Mouse (Mus musculus): ENCODE data around the gene Osbpl7. TPM values are rescaled to one million over a fixed set of nuclear protein-coding genes. Genes with fewer than 3 reads are reported as not detected.

The Osbpl7 gene
- polyA plus RNA-seq, 1 experiment from 2014 or later, result 7.9 TPM

DNA sequence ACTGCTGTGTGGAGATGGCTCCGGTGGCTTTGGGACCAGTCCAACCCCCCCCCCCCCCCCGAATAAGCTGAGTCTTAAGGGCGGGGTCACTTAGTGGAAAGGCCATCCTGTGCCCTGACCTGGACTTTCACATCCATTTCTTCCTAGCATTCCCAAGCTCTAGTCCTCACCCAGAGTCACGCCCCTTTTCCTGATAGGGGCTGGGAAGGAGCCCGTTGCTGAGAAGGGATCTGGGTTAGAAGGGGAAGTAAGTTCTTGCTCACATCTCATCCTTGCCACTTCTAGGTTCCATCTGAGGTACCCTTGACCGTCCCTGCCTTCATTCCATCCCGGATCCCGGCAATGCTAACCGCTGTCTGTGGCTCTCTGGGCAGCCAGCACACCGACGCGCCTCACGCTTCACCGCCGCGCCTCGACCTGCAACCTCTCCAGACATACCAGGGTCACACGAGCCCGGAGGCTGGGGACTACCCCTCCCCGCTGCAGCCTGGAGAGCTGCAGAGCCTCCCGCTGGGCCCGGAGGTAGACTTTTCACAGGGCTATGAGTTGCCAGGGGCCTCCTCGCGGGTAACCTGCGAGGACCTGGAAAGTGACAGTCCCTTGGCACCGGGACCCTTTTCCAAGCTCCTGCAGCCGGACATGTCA lies 29.2 kb upstream of the Osbpl7 start:
- under 1% methylated on average over 26 of the region's 27 CpGs for WGBS
- no peak for ATAC-seq (ENCODE audit: low FRiP score)

DNA sequence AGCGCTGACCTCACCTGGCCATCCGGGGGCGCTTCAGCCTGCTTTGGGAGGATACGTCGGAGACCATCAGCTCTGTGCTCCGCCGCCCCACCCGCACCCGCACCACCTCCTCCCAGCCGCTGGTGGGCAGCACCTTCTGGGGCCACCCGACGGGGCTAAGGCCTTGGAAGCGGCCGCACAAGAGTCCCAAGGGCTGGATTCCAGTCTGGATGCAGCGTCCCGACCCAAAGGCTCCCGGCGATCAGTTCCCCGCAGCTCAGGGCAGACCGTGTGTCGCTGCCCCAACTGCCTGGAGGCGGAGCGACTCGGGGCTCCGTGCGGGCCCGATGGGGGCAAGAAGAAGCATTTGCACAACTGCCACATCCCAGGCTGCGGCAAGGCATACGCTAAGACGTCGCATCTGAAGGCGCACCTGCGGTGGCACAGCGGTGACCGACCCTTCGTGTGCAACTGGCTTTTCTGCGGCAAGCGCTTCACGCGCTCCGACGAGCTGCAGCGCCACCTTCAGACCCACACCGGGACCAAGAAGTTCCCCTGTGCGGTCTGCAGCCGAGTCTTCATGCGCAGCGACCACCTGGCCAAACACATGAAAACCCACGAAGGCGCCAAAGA lies 28.4 kb upstream of the Osbpl7 start:
- WGBS, result 0% methylated on average over 49 of the region's 50 CpGs
- H3K4me2 ChIP-seq (replicated peaks), result peak overlapping the region; percentile 73

More for the DNA sequence above, 29.2 kb upstream of the Osbpl7 start:
- no peak overlapping the region for H3K9ac ChIP-seq
- no peaks in the 10 kb centered on the region for H3K9me3 ChIP-seq (ENCODE audit: control insufficient read depth, low read length)
- H3K27ac ChIP-seq, result no peak overlapping the region
- peak overlapping the region; percentile 73 for H3K4me2 ChIP-seq (replicated peaks)
- H3K4me3 ChIP-seq (replicated peaks; ENCODE audit: low read length), result peak overlapping the region; percentile 46; the same call in 1 of the 2 replicates
- DNase-seq (ENCODE audit: low spot score), result no peak
- peaks cover 92% of the 10 kb centered on the region for H3K27me3 ChIP-seq (ENCODE audit: control insufficient read depth, insufficient read depth, low read length)
- no peaks in the 10 kb centered on the region for H3K36me3 ChIP-seq (replicated peaks; ENCODE audit: control insufficient read depth, insufficient read depth)
- peaks cover 12% of the 10 kb centered on the region; the same call in 1 of the 2 replicates for H3K4me1 ChIP-seq (replicated peaks; ENCODE audit: control insufficient read depth, insufficient read depth, low read length)

DNA sequence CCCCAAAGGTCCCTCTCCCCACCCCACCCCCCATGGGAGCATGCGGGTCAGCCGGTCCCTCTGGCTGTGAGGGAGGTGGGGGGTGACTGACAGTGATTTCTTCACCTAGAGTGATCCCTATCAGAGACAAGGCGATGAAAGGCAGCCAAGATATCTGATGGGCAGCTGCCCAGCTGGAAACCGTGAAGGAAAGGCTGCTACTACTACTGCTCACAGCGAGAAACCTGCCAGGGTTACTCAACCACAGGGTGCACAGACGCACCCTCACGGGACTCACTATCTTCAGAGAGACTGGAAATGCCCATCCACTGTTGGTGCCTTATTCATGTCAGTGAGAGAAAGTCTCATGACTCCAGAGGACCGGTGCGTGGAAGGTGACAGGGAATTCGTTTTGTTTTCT lies 25.5 kb upstream of the Osbpl7 start:
- DNase-seq (ENCODE audit: low spot score), result no peak
- WGBS, result 22% methylated on average over 10 of the region's 10 CpGs
- peaks cover 57% of the 10 kb centered on the region for H3K27me3 ChIP-seq (ENCODE audit: control insufficient read depth, insufficient read depth, low read length)

More for the DNA sequence above, 28.4 kb upstream of the Osbpl7 start:
- peak; percentile 68 for DNase-seq (ENCODE audit: low spot score)
- H3K4me1 ChIP-seq (replicated peaks; ENCODE audit: control insufficient read depth, insufficient read depth, low read length), result peaks cover 12% of the 10 kb centered on the region; the same call in 1 of the 2 replicates
- no peaks in the 10 kb centered on the region for H3K36me3 ChIP-seq (replicated peaks; ENCODE audit: control insufficient read depth, insufficient read depth)
- peak overlapping the region; percentile 64 for H3K9ac ChIP-seq
- no peaks in the 10 kb centered on the region for H3K9me3 ChIP-seq (ENCODE audit: control insufficient read depth, low read length)
- peak overlapping the region; percentile 46 for H3K4me3 ChIP-seq (replicated peaks; ENCODE audit: low read length)
- peaks cover 85% of the 10 kb centered on the region for H3K27me3 ChIP-seq (ENCODE audit: control insufficient read depth, insufficient read depth, low read length)
- peak; percentile 25; the same call in 1 of the 2 replicates for ATAC-seq (ENCODE audit: low FRiP score)
- no peak overlapping the region for H3K27ac ChIP-seq

DNA sequence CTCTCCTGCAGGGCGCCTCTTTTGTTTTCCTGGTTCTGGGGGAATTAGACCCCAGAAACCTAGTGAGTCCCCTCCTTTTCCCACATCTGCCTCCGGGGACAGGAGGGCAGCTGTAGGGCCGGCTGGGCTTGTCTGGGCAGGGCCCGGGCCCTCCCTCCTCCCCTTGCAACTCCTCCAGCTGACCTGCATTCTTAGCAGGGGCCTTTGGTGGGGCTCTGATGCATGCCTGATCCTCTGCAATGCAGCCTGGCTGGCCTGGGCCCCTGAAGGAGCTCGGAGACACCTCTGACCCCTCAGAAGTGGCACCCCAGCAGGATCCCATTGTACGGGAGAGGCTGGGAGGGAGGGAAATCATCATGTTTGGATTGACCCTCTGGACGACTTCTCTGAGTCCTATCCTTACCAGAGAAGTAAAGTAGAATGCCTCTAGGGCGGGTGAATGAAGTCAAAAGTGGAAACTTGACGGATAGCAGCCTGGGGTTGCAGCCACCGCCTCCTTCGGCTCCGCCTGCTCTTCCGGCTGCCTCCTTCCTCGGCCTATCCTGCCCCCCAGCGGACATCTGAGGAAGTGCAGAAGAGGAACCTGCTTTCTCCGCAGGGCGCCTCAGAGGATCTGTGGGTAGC lies 24.6 kb upstream of the Osbpl7 start:
- DNase-seq (ENCODE audit: low spot score) (peak; percentile 90), ATAC-seq (ENCODE audit: low FRiP score) (peak; percentile 54)
- Histone ChIP-seq H3K4me1 (replicated peaks; ENCODE audit: control insufficient read depth, insufficient read depth, low read length) (peaks cover 20% of the 10 kb centered on the region), H3K9me3 (ENCODE audit: control insufficient read depth, low read length) (no peaks in the 10 kb centered on the region), H3K4me2 (replicated peaks) (peak overlapping the region; percentile 43), H3K27ac (no peak overlapping the region), H3K9ac (peak overlapping the region; percentile 46), H3K27me3 (ENCODE audit: control insufficient read depth, insufficient read depth, low read length) (peaks cover 49% of the 10 kb centered on the region), H3K4me3 (replicated peaks; ENCODE audit: low read length) (peak overlapping the region; percentile 8), H3K36me3 (replicated peaks; ENCODE audit: control insufficient read depth, insufficient read depth) (no peaks in the 10 kb centered on the region)
- 2% methylated on average over 16 of the region's 17 CpGs for WGBS

More for the DNA sequence above, 25.5 kb upstream of the Osbpl7 start:
- Histone ChIP-seq H3K9me3 (ENCODE audit: control insufficient read depth, low read length) (no peaks in the 10 kb centered on the region), H3K36me3 (replicated peaks; ENCODE audit: control insufficient read depth, insufficient read depth) (no peaks in the 10 kb centered on the region), H3K4me2 (replicated peaks) (no peak overlapping the region), H3K27ac (no peak overlapping the region), H3K4me3 (replicated peaks; ENCODE audit: low read length) (no peak overlapping the region), H3K4me1 (replicated peaks; ENCODE audit: control insufficient read depth, insufficient read depth, low read length) (peaks cover 12% of the 10 kb centered on the region; the same call in 1 of the 2 replicates), H3K9ac (no peak overlapping the region)
- no peak for ATAC-seq (ENCODE audit: low FRiP score)

DNA sequence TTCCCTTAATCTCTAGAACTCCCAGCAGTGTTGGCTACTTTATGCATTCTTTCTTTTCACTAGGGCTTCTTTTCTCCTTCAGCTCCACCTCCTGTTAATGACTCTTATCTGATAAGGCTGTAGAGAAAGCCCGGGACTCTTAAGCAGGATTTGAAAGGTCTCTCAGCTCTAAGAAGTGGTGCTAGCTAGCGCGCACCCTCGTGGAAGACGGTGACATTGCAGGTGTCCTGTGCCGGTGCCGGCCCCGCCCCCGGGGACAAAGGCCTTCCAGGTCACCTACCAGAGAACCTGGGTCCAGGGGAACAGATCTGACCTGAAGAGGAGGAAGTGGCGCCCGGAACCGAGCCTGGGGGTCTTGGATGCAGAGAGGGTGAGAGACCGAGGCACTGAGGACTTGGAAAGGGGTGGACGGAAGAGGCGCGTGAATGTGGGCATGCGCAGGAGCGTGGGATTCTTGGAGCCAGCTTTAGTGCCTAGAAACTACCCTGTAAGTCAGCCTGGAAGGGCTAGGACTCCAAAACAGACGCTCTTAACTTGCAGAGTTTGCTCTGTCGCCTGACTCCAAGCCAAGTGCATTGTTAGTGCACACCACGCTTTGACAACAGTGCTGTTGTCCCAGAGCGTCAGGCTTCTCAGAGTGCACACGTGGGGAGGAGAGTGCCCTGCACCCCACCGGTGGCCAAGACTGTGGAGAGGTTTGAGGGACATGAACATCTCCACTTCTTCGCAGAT lies 20.6 kb upstream of the Osbpl7 start, which contains the start of gene Scrn2:
Scrn2 (plus strand) TSS at position 253 of the 732 bp plus-strand sequence.
- 1% methylated on average over 25 of the region's 25 CpGs for WGBS
- DNase-seq (ENCODE audit: low spot score) (peak; percentile 86), ATAC-seq (ENCODE audit: low FRiP score) (peak; percentile 72; the same call in 1 of the 2 replicates)
- Histone ChIP-seq H3K27me3 (ENCODE audit: control insufficient read depth, insufficient read depth, low read length) (peaks cover 9% of the 10 kb centered on the region), H3K9me3 (ENCODE audit: control insufficient read depth, low read length) (no peaks in the 10 kb centered on the region), H3K4me2 (replicated peaks) (peak within 1 kb of the TSS; percentile 74), H3K9ac (peak within 1 kb of the TSS; percentile 71), H3K4me3 (replicated peaks; ENCODE audit: low read length) (peak within 1 kb of the TSS; percentile 58), H3K27ac (peak within 1 kb of the TSS; percentile 78), H3K4me1 (replicated peaks; ENCODE audit: control insufficient read depth, insufficient read depth, low read length) (peaks cover 8% of the 10 kb centered on the region), H3K36me3 (replicated peaks; ENCODE audit: control insufficient read depth, insufficient read depth) (no peaks in the 10 kb centered on the region)

DNA sequence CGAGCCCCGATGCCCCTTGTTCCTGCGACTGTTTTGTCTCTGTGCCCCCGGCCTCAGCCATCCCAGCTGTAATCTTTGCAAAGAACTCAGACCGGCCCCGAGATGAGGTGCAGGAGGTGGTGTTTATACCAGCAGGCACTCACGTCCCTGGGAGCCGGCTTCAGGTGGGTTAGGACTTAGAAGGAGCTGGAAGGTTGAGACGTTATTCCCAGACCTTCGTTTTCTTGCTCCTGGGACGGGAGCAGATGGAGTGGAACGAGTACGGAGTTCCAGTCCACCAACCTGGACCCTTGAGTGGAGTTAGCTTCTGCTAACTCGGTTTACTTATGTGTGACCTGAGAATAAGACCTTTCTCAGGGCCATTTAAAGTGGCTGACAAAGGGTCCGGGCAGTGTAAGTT lies 20.0 kb upstream of the Osbpl7 start:
- WGBS, result 25% methylated on average over 15 of the region's 15 CpGs

DNA sequence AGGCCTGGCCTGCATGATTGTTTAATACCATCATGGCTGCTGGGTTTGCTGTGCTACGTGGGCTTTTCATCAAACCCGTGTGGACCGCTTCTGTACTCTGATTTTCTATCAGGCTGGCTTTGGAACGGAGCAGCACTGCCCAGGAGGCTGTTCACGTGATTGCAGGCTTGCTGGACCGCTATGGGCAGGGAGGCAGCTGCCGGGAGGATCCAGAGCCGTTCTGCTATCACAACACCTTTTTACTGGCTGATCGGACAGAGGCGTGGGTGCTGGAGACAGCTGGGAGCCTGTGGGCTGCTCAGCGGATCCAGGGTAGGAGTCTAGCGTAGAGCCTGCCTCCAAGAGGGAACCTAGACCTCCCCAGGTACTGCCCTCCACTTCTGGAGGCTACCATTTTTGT lies 18.5 kb upstream of the Osbpl7 start:
- Histone ChIP-seq H3K4me3 (replicated peaks; ENCODE audit: low read length) (no peak overlapping the region), H3K36me3 (replicated peaks; ENCODE audit: control insufficient read depth, insufficient read depth) (no peaks in the 10 kb centered on the region), H3K27me3 (ENCODE audit: control insufficient read depth, insufficient read depth, low read length) (no peaks in the 10 kb centered on the region), H3K9me3 (ENCODE audit: control insufficient read depth, low read length) (no peaks in the 10 kb centered on the region), H3K27ac (no peak overlapping the region), H3K9ac (no peak overlapping the region), H3K4me2 (replicated peaks) (no peak overlapping the region), H3K4me1 (replicated peaks; ENCODE audit: control insufficient read depth, insufficient read depth, low read length) (peaks cover 8% of the 10 kb centered on the region)
- 86% methylated on average over 12 of the region's 12 CpGs for WGBS
- no peak for ATAC-seq (ENCODE audit: low FRiP score)
- DNase-seq (ENCODE audit: low spot score), result no peak

More for the DNA sequence above, 20.0 kb upstream of the Osbpl7 start:
- Histone ChIP-seq H3K9ac (peak overlapping the region; percentile 71), H3K27ac (no peak overlapping the region), H3K27me3 (ENCODE audit: control insufficient read depth, insufficient read depth, low read length) (0 out of 2 replicates have a peak, but pooled peaks cover 3% of the 10 kb centered on the region), H3K4me1 (replicated peaks; ENCODE audit: control insufficient read depth, insufficient read depth, low read length) (peaks cover 8% of the 10 kb centered on the region), H3K4me2 (replicated peaks) (peak overlapping the region; percentile 74), H3K9me3 (ENCODE audit: control insufficient read depth, low read length) (no peaks in the 10 kb centered on the region), H3K36me3 (replicated peaks; ENCODE audit: control insufficient read depth, insufficient read depth) (no peaks in the 10 kb centered on the region), H3K4me3 (replicated peaks; ENCODE audit: low read length) (peak overlapping the region; percentile 58)
- ATAC-seq (ENCODE audit: low FRiP score), result no peak
- DNase-seq (ENCODE audit: low spot score), result no peak

DNA sequence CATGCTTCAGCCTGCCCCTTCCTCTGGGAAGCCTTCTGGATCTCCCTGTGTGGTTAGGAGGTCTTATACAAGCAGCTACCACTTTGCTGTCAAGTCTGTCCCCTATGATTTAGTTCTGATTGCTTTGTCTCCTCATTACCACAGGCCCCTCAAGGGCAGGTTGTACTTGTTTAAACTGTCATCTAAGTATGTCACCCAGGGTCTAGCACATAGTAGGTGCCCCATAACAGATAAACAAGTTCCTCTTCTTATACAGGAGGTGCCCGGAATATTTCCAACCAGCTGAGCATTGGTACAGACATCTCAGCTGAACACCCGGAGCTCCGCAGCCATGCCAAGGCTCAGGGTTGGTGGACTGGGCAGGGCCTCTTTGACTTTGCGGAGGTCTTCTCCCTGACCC lies 17.9 kb upstream of the Osbpl7 start:
- Histone ChIP-seq H3K4me1 (replicated peaks; ENCODE audit: control insufficient read depth, insufficient read depth, low read length) (peaks cover 8% of the 10 kb centered on the region), H3K36me3 (replicated peaks; ENCODE audit: control insufficient read depth, insufficient read depth) (no peaks in the 10 kb centered on the region), H3K4me2 (replicated peaks) (no peak overlapping the region), H3K27ac (no peak overlapping the region), H3K27me3 (ENCODE audit: control insufficient read depth, insufficient read depth, low read length) (no peaks in the 10 kb centered on the region), H3K9me3 (ENCODE audit: control insufficient read depth, low read length) (no peaks in the 10 kb centered on the region), H3K9ac (no peak overlapping the region), H3K4me3 (replicated peaks; ENCODE audit: low read length) (no peak overlapping the region)
- no peak for DNase-seq (ENCODE audit: low spot score)
- ATAC-seq (ENCODE audit: low FRiP score), result no peak
- 98% methylated on average over 4 of the region's 4 CpGs for WGBS

DNA sequence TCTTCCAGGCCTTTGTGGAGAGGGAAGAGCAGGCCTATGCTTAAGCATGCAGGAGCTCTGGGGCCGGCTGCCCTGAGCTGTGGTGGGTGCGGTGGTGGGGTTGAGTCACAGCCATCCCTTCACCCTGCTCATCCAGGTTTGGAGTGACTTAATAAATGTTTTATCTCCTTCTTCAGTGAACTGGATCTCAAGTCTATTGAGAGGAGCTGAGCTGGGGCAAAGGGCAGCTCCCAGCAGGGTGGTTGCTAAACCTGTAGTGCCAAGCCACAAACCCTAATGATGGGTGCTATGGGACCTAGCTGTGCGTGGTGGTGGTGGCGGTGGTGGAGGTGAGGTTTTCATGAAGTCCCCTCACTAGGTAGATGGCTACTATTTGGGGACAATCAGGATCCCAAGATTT lies 16.6 kb upstream of the Osbpl7 start:
- no peak for ATAC-seq (ENCODE audit: low FRiP score)
- no peak overlapping the region for H3K9ac ChIP-seq
- 93% methylated on average over 4 of the region's 4 CpGs for WGBS

More for the DNA sequence above, 16.6 kb upstream of the Osbpl7 start:
- no peaks in the 10 kb centered on the region for H3K27me3 ChIP-seq (ENCODE audit: control insufficient read depth, insufficient read depth, low read length)
- H3K4me3 ChIP-seq (replicated peaks; ENCODE audit: low read length), result no peak overlapping the region
- H3K9me3 ChIP-seq (ENCODE audit: control insufficient read depth, low read length), result no peaks in the 10 kb centered on the region
- H3K4me2 ChIP-seq (replicated peaks), result no peak overlapping the region
- no peak for DNase-seq (ENCODE audit: low spot score)
- no peaks in the 10 kb centered on the region for H3K36me3 ChIP-seq (replicated peaks; ENCODE audit: control insufficient read depth, insufficient read depth)
- H3K4me1 ChIP-seq (replicated peaks; ENCODE audit: control insufficient read depth, insufficient read depth, low read length), result peaks cover 8% of the 10 kb centered on the region
- no peak overlapping the region for H3K27ac ChIP-seq
